Mouse (Mus musculus) kidney, postnatal 14 days (tissue): ENCODE data around the gene Rsph6a.

Experiments
- DNase-seq: peaks from one replicate; pipeline ENCODE4 v3.0.0; 2022; ENCODE audit warnings: mixed read lengths

Rsph6a gene

DNA sequence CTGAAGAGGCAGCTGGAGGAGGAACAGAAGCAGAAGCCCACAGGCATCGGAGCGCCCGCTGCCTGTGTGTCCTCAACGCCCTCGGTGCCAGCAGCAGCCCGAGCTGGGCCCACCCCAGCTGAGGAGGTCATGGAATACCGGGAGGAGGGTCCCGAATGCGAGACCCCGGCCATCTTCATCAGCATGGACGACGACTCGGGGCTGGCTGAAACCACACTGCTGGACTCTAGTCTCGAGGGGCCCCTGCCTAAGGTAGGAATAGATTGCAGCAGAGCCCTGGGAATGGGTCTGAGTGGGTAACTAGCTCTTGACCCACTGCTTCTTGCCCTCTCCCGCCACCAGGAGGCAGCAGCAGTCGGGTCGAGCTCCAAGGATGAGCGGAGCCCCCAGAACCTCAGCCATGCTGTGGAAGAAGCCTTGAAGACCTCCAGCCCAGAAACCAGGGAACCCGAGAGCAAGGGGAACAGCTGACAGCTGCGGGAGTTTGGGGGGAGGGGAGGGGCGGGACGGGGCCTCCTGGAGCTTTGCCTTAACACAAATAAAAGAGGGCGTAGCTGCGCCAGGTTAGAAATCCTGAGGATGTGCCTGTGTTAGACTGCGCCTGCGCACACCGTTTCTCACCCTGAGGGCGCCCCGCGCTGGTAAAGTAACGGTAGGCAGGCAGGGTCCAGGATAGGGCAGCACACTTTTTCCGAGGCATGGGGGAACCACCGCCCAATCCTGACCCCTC lies at the start of gene Rsph6a:
Gene Rsph6a, plus strand, starts transcription at position 644 of the 730 bp plus-strand sequence.
- DNase-seq: peak; percentile 41

DNA sequence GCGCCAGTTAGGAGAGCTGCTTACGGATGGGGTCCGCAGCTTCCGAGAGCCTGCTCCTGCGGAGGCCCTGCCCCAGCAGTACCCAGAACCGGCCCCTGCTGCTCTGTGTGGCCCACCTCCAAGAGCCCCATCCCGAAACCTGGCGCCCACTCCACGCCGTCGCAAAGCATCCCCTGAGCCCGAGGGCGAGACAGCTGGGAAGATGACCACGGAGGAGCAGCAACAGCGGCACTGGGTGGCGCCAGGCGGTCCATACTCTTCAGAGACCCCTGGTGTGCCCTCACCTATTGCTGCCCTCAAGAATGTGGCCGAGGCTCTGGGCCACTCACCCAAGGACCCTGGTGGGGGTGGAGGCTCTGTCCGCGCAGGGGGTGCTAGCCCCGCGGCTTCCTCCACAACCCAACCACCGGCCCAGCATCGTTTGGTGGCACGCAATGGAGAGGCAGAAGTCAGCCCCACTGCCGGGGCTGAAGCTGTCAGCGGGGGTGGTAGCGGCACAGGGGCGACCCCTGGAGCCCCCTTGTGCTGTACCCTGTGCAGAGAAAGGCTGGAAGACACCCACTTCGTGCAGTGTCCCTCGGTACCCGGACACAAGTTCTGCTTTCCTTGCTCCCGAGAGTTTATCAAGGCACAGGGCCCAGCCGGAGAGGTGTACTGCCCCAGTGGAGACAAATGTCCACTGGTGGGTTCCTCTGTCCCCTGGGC lies 48.9 kb upstream of the Rsph6a start:
- no peak for DNase-seq

DNA sequence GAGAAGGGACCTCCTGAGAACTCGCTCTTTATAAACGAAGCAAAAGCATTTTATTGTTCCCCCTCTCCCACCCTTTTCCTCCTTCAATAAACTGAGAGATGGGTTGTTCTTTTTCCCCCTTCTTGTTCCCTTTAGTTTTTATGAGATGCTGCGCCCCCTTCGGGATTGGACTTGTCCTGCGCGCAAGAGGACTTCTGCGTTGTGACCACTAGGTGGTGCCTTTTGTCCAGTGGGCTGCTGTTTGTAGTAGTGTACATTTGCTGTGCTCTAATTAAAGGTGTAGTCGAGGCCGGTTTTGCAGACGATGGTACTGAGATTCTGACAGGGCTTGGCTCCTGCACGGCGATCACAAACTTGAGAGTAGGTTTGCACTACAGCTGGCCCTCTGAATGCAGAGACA lies 48.0 kb upstream of the Rsph6a start:
- DNase-seq: peak; percentile 90

DNA sequence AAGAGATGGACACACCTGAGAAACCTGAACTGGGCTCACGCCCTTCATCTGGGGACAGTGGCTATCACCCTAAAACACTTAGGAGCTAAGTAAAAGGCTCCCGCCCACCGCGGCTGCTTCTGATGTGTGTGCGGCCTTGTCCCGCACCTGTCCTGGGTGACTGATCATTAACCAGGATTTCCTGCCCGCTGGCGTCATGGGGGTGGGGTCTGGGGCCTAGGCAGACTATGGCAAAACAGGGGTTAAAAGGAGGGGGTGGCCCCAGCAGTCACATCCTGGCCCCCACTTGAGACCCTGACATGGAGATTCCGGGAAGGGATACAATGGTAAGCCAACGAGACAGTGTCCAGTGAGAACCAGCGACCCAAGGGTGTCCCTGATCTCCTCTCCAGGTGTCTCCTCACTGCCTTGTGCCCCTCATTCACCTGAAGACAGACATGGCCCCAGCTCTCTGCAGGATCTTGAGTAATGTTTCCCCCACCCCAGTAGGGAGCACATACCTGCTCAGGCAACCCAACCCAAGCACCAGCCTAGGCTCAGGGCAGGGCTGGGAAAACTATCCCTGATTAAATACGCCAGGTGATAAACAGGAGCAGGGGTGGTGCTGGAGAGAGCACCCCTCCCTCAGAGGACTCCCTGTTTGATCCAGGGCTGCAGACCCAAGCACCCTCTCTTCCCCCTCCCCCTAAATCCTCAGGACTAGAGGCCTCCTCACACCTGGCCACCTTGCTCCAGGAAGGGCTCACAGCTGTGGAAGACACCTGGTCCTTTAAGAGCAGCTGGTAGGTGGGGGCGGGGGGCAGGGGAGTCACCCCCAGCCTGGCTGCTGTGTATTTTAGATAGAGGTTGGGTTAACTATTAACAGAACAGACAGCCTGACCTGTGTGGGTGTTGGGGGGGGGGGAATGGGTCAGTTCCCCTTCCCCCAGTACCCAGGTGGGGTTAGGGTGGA lies 47.2 kb upstream of the Rsph6a start:
- DNase-seq: no peak

DNA sequence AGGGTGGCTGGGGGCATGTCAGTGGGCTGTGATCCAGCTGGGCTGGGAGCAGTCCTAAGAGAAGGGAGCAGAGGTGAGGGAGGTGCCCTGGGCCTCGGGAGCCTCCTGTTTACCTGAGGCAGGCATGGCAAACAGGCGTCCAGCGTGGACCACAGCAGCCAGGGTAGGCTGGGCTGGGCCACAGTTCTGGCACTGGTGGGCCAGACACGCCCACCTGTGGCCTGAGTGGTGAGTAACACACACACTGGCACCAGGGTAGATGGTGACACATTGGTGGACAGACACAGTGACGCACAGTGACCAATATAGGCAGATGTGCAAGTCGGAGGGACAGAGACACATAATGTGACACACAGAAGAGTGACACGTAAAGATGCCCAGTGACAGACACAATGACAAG lies 43.9 kb upstream of the Rsph6a start:
- no peak for DNase-seq

DNA sequence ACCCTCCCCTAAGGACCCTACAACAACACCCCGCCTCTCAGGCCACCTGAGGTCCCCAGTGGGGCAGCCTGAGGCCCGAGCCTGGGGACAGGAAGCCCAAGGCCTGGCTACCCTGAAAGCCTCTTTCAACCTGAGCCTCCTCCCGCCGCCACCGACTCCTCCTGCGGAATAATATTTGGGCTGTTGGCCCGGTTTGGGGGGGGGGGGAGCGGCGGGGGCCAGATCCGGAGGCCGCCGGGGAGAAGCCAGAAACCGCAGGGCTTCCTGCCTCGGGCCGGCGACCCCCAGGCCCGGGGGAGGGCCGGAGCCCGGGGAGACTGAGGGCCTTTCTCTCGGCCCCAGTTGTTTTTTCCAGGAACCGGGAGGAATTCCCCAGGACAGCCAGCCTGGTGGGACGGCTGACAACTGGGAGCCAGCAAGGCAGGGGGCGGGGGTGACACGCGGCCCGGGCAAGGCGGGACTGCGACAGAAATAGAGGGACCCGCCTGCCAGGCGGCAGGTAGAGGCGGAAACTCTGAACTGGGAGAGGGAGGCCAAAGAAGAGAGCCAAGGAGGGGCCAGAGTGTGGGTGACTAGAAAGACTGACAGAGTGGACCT lies 42.4 kb upstream of the Rsph6a start:
- peak; percentile 62 for DNase-seq

DNA sequence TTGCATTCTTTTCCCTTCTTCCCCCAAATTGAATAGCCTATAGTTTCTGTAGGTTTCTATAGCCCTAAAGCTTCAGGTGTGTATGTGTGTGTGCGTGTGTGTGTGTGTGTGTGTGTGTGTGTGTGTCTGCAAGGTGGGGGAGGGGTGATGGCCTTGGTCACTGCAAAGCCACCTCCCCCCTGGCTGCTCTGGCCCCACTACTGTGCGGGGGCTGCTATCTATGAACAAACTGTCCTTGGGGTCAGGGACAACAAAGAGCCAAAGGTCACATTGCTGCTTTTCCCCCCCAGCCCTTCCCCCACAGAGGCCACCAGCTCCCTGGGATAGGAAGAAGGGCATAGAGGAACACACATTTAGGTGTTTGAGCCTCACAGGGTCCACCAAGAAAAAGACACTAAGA lies 41.6 kb upstream of the Rsph6a start:
- no peak for DNase-seq

DNA sequence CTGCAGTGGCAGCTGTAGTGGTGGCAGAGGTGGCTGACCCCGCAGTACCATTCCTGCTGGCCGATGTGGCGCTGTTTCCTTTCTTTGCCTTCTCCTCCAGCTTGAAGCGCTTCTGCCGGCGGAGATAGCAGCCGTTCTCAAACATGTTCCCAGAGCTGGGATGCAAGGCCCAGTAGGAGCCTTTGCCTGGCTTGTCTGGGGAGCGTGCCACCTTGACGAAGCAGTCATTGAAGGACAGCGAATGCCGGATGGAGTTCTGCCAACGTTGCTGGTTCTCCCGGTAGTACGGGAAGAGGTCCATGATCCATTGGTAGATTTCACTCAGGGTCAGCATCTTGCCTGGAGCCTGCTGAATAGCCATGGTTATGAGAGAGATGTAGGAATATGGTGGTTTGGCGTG lies 40.0 kb upstream of the Rsph6a start:
- DNase-seq: no peak

DNA sequence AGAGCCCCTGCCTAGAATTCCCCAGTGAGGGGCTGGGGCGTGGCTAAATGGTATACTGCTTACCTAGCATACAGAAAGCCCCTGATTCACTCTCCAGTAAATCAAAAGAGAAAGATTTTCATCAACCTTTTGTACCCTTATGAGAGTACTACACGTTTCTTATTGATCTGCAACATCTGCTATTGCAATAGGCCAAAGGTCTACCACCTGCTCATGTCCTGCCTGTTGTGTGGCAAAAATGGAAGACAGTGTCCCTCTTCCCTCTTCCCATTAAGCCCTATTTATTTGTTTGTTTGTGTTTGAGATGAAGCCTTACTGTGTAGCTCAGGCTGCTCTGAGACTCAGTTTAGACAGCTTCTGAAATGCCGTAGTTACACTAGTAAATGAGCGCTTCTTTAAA lies 38.4 kb upstream of the Rsph6a start:
- no peak for DNase-seq

DNA sequence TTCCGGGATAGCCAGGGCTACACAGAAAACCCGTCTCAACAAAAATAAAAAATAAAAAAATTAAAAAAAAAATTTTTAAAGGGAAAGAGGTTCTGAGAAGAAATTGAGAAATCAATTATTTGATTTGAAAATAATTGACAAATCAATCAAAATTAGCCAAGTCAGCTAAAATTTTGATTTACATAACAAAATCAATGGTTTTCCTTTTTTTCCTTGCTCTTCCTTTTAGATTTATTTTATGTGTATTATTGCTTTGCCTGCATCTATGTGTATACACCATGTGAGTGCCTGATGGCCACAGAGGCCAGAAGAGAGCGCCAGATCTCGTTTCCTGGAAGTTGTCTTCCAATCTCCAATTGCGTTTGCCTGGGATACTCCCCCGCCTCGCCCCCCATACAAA lies 36.6 kb upstream of the Rsph6a start:
- DNase-seq: no peak

DNA sequence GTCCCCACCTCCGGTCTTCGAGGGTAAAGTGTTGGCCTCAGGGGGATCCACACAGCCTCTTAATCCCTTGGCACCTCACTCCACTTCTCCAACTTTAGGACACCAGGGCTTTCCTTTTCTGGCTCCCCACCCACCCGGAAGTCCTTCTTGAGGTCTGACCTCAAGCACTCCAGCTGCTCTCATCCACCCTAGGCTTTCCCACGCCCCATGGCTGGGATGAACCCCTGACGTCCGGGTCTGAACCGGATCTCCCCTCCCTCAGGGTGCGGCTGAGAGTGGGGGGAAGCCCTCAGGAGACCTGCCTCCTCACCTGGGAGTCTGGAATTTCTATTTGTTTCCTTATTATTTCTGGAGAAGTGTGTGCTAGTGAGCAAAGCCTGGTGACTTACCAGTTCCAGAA lies 33.4 kb upstream of the Rsph6a start:
- DNase-seq: no peak

DNA sequence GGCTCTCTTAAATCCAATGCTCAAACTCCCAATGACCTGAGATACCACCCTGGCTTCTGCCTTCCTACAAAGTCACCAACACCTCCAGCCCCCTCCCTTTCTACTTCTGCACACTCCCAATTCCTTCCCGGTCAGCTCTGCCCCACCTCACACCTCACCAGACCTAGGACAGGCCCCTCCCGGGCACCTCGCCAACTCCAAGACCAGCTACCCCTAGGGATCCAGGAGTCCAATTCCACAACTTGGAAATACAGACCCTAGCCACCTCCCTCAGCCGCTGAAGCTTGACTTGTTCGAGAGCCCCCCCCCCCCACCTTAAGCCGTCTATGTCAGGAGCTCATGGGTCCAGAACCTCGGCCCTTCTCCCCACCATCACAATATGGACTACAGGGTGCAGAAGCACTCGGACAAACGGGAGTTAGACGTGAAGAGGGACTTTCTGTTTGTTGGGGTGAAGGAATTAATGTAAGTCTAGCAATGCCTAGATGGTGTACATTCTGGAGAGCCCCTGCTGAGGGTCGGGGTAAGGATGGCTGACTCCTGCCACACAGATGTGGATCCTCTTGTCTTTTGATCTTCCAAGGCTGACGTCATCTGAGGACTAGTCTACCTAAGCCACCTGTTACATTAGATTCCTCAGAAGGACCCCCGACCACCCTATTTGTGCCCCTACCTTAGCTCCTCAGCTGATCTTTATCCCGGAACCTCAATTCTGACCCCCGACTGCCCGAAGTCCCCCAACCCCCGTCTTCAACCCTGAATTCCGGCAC lies 32.1 kb upstream of the Rsph6a start:
- DNase-seq: no peak

DNA sequence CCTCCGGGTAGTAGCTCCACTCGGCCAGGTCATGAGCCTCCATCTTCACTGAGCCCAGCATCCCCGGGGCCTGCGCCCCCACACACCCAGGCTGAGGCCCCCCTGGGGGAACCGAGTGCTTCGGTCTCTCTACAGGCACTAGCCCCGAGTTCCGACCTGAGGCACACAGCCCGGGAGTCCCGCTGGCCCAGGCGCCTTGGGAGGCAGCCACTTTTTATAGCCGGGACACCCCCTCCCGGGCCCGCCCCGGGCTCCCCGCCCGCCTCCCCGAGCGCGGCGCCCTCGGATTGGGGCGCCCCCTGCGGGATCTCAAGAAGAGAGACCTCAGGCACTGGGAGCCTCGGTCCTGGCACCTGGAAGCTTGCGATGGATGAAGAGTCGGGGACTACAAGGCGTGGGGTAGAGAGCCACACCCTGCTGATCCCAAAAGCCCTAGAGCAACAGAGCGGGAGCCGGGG lies 31.1 kb upstream of the Rsph6a start, which contains the start of gene Foxa3:
Gene Foxa3, minus strand, starts transcription at position 182 of the 458 bp plus-strand sequence.
- DNase-seq: peak; percentile 60

DNA sequence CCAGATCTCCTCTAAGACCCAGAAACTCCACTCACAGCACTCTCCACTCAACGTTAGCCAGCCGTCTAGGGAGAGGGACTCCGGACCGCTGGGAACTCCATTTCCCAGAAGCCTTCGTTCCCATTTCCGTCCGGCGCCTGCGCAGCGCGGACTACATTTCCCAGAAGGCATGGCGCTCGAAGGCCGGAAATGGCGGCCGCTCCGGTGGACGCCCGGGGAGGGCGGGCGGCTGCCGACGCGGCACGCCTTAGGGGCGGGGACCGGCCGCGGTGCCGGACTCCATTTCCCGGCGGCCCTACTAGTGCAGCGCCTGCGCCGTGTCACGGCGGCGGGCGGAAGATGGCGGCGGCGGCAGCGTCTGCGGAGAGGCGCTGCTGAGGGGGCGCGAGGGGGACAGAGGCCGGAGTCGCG lies 30.4 kb upstream of the Rsph6a start, which contains the start of gene Sympk:
Gene Sympk, plus strand, starts transcription at position 282 of the 411 bp plus-strand sequence.
- peak; percentile 97 for DNase-seq

DNA sequence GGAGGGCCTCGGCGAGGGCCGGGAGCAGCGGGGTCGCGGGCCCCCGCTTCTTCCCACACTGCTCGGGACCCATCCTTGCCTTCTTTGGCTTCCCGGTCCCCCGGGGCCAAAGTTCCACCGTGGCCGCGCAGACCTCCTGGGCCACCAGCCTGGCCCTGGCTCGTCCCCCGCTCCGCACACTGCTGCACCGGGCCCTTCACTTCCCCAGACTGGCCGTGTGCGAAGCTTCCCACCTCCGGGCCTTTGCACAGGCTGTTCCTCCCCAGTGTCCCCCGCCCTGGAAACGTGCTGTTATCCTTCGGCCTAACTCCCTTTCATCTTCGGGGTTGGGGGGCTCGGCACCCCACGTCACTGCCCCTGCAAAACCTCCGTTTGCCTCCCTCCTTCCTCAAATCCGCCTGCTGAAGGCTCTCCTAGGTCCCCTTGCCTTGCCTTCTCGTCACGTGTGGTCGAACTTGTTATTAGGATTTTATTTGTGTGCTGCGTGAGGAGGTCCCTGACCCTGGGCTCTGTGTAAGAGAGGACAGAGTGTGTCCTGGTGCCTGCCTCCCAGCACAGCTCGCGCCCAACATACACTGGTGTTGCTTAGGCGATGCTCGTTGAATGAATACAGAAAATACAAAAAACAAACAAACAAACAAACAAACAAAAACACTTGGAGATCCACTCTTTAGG lies 29.8 kb upstream of the Rsph6a start:
- DNase-seq: peak; percentile 52

DNA sequence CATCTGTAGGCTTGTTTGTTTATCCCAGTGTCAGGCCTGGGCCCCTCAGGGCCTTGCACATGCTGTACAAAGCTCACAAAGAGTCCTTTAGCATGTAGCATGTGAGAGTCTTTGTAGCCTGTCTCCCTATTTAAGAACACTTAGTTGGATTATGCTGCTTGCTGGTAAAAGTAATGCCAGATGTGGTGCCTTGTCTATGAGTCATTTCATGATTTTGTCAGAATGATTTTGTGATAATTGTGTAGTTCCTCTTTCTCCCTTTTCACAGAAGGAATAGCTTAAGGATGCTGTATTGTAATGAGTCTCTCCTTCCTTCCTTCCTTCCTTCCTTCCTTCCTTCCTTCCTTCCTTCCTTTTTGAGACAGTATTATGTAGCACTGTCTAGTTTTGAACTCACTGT lies 26.4 kb upstream of the Rsph6a start:
- no peak for DNase-seq

DNA sequence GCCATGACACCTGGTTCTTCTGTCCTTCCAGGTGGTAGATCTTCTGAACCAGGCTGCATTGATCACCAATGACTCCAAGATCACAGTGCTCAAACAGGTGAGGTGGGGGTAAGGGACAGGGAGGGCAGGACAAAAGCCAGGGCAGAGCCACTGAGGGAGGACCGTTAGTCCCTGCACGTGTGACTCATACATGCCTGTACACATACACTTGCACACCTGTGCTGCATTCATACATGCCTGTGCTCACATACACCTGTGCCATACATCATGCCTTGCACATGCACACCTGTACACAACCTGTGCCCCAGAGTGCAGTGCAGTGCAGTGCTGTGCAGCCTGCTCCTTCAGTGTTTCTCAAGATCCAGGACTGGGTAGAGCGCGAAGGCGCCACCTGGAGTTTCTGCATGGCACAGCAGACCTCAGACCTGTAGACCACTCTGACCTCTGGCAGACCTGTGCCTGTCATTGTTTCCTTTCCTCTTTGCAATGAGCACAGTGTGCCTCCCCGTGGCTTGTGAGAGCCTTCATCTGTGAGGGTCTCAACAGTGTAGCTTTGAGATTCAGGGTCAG lies 25.3 kb upstream of the Rsph6a start:
- peak; percentile 68 for DNase-seq

DNA sequence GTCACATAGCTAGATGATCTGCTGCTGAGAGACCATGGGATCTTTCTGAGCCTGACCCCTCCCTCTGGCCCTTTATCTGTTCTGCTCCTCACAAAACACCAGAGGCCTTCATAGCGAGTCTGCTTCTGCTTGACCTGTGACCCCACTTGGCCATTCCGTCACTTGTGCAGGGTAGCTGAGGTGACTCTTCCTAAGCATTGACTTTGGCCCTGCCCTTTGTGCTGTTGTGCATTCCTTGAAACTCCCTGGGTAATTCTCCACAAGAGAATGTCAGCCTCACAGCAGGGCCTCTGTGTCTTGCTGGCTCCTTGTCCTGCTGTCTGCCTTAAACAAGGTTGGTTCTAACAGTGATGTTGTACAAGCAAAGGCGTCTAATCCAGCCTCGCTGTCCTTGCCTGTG lies 22.8 kb upstream of the Rsph6a start:
- no peak for DNase-seq

DNA sequence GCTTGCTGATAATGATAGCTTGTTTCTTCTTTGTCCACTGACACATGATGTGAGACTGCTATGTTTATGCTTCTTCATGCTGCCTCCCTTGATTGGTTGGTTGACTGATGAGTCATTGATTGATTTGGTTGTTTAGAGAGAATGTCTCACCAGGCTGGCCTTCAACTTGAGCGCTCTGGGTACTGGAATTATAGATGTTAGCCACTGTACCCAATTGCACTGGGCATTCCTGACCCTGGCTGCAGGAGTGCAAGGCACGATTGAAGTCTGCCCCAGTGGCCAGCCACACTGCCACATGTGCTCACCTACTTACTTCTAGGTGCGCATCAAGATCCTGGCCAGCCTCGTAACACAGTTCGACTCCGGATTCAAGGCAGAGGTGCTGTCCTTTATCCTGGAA lies 9.9 kb upstream of the Rsph6a start:
- no peak for DNase-seq

DNA sequence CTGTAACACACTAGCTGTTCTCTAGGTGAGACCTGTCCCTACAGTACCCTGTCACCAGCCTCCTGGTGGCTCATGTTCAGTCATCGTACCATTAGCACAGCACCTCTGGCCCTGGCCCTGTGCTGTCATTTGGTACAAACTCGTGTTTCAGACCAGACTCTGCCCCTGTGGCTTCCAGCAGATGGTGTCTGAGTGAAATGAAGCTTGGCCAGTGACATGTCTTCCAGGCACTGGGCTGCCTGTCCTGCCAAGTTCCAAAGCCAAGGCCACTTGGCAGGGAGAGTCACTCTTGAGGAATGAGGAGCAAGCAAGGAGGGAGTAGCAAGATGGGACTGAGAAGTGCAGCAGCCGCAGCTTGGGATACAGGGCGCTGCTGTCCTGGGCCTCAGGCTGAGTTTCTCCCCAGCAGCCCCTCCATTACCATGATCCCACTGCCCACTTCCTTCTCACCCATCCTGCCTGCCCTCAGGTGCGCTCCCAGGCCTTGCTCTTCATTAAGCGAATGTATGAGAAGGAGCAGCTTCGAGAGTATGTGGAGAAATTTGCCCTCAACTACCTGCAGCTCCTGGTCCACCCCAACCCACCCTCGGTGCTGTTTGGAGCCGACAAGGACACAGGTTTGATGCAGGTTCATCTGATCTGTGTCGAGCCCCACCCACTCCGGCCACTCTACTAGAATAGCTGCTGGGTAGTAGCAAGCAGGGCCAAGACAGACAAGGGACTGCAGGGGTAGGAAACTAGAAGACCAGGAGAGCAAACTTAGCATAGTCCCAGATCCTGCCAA lies 8.0 kb upstream of the Rsph6a start:
- DNase-seq: no peak
